Mouse (Mus musculus) duodenum, adult 2 months (tissue): ENCODE measurements around the gene Olfr847. TPM values are rescaled to one million over a fixed set of nuclear protein-coding genes. Genes with fewer than 3 reads are reported as not detected.

ENCODE experiments used
- polyA plus RNA-seq: library from polyadenylated mRNA; depleted of rRNA; stranded (reverse); fragments of >200 nt; gene quantifications from 2 replicates; pipeline ENCODE4 v1.2.3, GENCODE M21; 2012; ENCODE audit warnings: low replicate concordance; rRNA removed

Gene Olfr847
- polyA plus RNA-seq = not detected in 2 replicates

GRCm38 (mm10) chr9:19378569-19378968, at the start of gene Olfr847:
Gene Olfr847, minus strand, starts transcription at chr9:19378669.

GRCm38 (mm10) chr9:19363905-19364304, 14.6 kb downstream of the Olfr847 start, which contains the start of gene Olfr846:
Gene Olfr846, minus strand, starts transcription at chr9:19364005.

GRCm38 (mm10) chr9:19336157-19336556, 42.3 kb downstream of the Olfr847 start, which contains the start of gene Olfr845:
Gene Olfr845, plus strand, starts transcription at chr9:19336457.

Other genes starting within 250 kb of the Olfr847 start
- gene Olfr837, start 242.4 kb downstream of the Olfr847 start, polyA plus RNA-seq = not detected in 2 replicates
- gene Olfr839-ps1, start 201.4 kb downstream of the Olfr847 start, polyA plus RNA-seq = not detected in 2 replicates
- not detected in 2 replicates for gene Olfr843, start 126.7 kb downstream of the Olfr847 start, polyA plus RNA-seq
- gene Olfr844, start 62.3 kb downstream of the Olfr847 start, polyA plus RNA-seq = not detected in 2 replicates
- not detected in 2 replicates for gene Olfr845, start 42.2 kb downstream of the Olfr847 start, polyA plus RNA-seq
- not detected in 2 replicates for gene Olfr846, start 14.7 kb downstream of the Olfr847 start, polyA plus RNA-seq
- not detected in 2 replicates for gene Olfr849, start 61.6 kb upstream of the Olfr847 start, polyA plus RNA-seq
- not detected in 2 replicates for gene Olfr850, start 99.6 kb upstream of the Olfr847 start, polyA plus RNA-seq
- not detected in 2 replicates for gene Olfr851, start 114.6 kb upstream of the Olfr847 start, polyA plus RNA-seq
- gene Olfr853, start 162.4 kb upstream of the Olfr847 start, polyA plus RNA-seq = not detected in 2 replicates
- gene Olfr854, start 188.7 kb upstream of the Olfr847 start, polyA plus RNA-seq = not detected in 2 replicates
- not detected in 2 replicates for gene Olfr855, start 203.9 kb upstream of the Olfr847 start, polyA plus RNA-seq
- gene Zfp317, start 243.4 kb upstream of the Olfr847 start, polyA plus RNA-seq = 1.1 and 1.5 TPM in 2 replicates